Mouse (Mus musculus) myocyte (in vitro differentiated cells): ENCODE results near the gene Gspt1.

Source experiments
- MAX ChIP-seq: IDR thresholded peaks from one replicate; pipeline ENCODE4 v1.6.1; 2011; ENCODE audit warnings: low read depth, mild to moderate bottlenecking, control low read depth
- POLR2A ChIP-seq: IDR thresholded peaks from one replicate; pipeline ENCODE4 v1.6.1; 2011; ENCODE audit warnings: low read depth, mild to moderate bottlenecking, control low read depth, moderate library complexity; ENCODE audit not compliant: insufficient read length

- TF ChIP-seq POLR2A: peak; percentile 28
- TF ChIP-seq MAX: no peak
These were observed 78.5 kb downstream of the Gspt1 start for GRCm38 (mm10) chr16:11175489-11176207.
